ENCODE assay signal across 8 mouse cellular contexts in the genomic region with DNA sequence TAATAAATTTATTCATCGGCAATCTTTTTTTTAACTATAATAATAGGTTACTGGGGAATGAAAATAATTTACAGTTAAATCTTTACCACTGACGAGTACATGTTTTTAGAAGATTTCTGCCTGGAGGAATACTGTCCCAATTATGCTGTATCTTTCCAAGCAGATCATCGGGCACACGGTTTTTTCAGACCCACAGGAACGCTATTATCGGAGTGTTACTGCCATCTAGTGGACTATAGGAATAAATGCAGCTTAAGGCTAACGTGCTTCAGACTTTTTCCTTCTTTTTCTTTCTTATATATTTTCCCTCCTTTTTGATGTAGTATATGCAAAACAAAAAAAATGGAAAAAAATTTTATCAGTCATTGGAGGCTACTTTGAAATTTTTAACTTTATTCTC. TPM values are rescaled to one million over a fixed set of nuclear protein-coding genes. Genes with fewer than 3 reads are reported as not detected.
DNase-seq lines count a peak whose midpoint lies in the region; ATAC-seq lines count a peak whose summit lies in the region.

No protein-coding gene starts in this region.

- peak; percentile 61; the same call in 1 of the 2 replicates for ATAC-seq in megakaryocyte-erythroid progenitor cell, adult 5-6 weeks (replicated peaks; ENCODE audit: low FRiP score, low TSS enrichment, poor library complexity, severe bottlenecking)

- intact Hi-C loops in left cerebral cortex, postnatal 25 days (cut with DNase I), result loop anchor here (5.0 to 10.0 kb wide), 3 partner anchors 514 to 856 kb away; no protein-coding TSS in a partner anchor
- intact Hi-C loops in left cerebral cortex, postnatal 4 days (cut with DNase I), result loop anchor here (5.0 kb wide), 1 partner anchor 1259 kb away; no protein-coding TSS in a partner anchor

- DNase-seq in adrenal gland, postnatal 14 days, result peak; percentile 47
- DNase-seq in adrenal gland, adult 8-10 months, result no peak
- peak; percentile 12 to 46 for DNase-seq in left cerebral cortex, postnatal 25 days (ENCODE audit: low spot score in 2 of 2)
- no peak for DNase-seq in left cerebral cortex, postnatal 4 days
- peak; percentile 81 for DNase-seq in embryo, embryonic 10 days (ENCODE audit: low spot score)
- no peak for DNase-seq in T-cell, adult 2 months (ENCODE audit: low spot score)
- DNase-seq in thymus, postnatal 36 days, result no peak

RNA-seq across cellular contexts. Expression of a gene that starts 20.4 kb away (rescaled TPM):
- 0.70 and 2.0 TPM in 2 replicates for total RNA-seq in adrenal gland, postnatal 14 days (2021)
- total RNA-seq in adrenal gland, adult 8-10 months (2022), result 1 to 10 TPM; 1.1 to 2.2 (median 1.6) TPM
- total RNA-seq in left cerebral cortex, postnatal 25 days (2021), result not detected
- under 1 TPM; 0.14 to 0.16 TPM for total RNA-seq in left cerebral cortex, postnatal 4 days (2021)
- total RNA-seq in megakaryocyte-erythroid progenitor cell, adult 5-6 weeks (2014; fragmentation: Nextera tagmentation), result 1.6 and 2.6 TPM in 2 replicates
- 2.2 and 4.3 TPM in 2 replicates for total RNA-seq in megakaryocyte-erythroid progenitor cell, adult 5-6 weeks (2017)

RNA-seq across cellular contexts. Expression of a gene that starts 31.4 kb away (rescaled TPM):
- total RNA-seq in adrenal gland, postnatal 14 days (2021), result 68.8 and 158 TPM in 2 replicates
- total RNA-seq in adrenal gland, adult 8-10 months (2022), result 10 to 100 TPM in 2 of 4 experiments, 1 to 10 TPM in 1, under 1 TPM in 1; 0.86 to 19.5 (median 7.6) TPM
- 1 to 10 TPM; 6.0 to 6.2 TPM for total RNA-seq in left cerebral cortex, postnatal 25 days (2021)
- total RNA-seq in left cerebral cortex, postnatal 4 days (2021), result 1 to 10 TPM; 3.5 to 3.6 TPM
- total RNA-seq in megakaryocyte-erythroid progenitor cell, adult 5-6 weeks (2014; fragmentation: Nextera tagmentation), result 0.96 TPM in 1 of 2 replicates, not detected in the other
- not detected in 2 replicates for total RNA-seq in megakaryocyte-erythroid progenitor cell, adult 5-6 weeks (2017)

Comparison
In these comparisons a context has a peak if more than half of its experiments do, and no peak if none do; other contexts are left out.
1. DNase-seq: peak in adrenal gland, postnatal 14 days (single experiment), left cerebral cortex, postnatal 25 days (2 of 2) and embryo, embryonic 10 days (single experiment); none in adrenal gland, adult 8-10 months (single experiment), left cerebral cortex, postnatal 4 days (single experiment), T-cell, adult 2 months (single experiment) and thymus, postnatal 36 days (0 of 2).